Mouse (Mus musculus) cerebellum, postnatal 4 days (tissue): ENCODE data around the gene Pld4.
A peak's percentile ranks its signal among the peaks of the same experiment; 100 is the strongest.

Source experiments
- DNase-seq, 2 experiments: peaks; one replicate each; pipeline ENCODE4 v3.0.0; 2022; ENCODE audit warnings: low spot score in 2 of 2, mixed read lengths in 1 of 2

The Pld4 gene

GRCm38 (mm10) chr12:112767036-112767890 is 6.8 kb downstream of the Pld4 start:
- no peak for DNase-seq

DNA sequence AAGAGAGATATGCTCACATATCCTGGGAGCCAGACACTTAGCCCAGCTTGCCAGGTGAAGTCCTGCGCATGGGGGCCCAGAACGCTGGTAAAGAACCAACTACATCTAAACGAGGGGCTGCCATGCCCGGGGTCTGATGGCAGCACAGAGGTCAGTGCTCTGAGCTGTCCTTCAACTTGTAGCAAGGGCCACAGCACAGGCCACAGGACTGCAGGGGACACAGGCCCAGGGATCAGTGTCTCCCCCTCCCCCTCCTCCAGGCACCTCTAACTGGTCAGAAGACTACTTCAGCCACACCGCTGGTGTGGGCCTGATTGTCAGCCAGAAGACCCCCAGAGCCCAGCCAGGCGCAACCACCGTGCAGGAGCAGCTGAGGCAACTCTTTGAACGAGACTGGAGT is 7.7 kb downstream of the Pld4 start:
- DNase-seq: no peak

GRCm38 (mm10) chr12:112769031-112769430 is 8.6 kb downstream of the Pld4 start:
- DNase-seq: no peak

DNA sequence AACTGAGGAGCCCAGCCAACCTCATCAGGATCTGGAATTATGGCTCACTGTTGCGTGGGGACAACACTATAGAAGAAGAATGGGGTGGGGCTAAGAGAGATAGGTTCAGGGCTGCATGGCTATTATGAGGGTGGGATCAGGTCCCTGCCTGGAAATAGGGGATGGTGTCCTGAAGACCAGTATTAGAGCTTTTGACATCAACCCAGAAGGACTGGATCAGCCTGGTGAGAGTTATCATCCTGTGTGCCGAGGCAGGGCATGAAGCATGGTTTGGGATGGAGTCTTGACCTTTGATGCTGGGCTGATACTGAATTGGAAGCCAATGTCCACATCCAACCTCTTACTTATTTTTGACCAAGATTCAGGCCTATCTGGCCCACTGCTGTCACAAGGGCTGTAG is 9.3 kb downstream of the Pld4 start:
- DNase-seq: no peak

- DNase-seq: no peak
These were observed 9.9 kb downstream of the Pld4 start for GRCm38 (mm10) chr12:112770396-112770795.

GRCm38 (mm10) chr12:112772306-112772705 is 11.9 kb downstream of the Pld4 start:
- DNase-seq: no peak

DNA sequence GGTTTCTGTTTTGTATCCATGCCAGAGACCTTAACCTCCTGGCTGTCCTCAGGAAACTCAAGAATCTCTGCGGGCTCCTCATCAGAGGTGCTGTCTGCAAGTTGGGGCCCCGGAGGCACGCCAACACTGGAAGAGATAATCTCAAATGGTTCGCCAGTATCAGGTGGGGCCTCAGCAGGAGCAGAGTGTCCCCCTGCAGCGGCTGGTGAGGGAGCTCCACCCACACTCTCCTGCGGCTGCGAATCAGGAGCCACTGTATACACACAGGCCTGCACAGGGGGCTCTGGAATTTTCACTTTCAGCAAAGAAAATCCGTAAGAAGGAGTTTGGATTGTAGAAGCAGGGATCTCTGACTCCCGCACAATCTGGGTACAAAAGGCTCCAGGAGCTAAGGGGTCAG is 12.9 kb downstream of the Pld4 start:
- DNase-seq: no peak

DNA sequence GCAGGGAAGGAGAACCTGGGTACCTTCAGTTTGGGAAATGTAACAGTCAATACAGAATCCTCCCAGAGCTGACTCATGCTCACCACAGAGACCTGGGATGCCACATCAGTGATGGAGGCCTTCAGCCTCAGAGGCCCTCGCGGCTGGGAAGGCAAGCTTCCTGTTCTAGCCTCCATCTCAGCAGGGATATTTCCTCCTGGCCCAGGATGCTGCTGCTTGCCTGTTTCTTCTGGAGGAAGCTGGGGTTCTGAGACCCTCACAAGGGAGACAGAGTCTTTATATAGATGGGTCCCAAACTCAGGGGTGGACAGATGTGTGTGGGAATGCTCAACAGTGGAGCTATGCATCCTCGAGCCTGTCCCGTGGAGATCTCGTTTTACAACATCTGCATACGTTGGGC is 13.6 kb downstream of the Pld4 start:
- no peak for DNase-seq

DNA sequence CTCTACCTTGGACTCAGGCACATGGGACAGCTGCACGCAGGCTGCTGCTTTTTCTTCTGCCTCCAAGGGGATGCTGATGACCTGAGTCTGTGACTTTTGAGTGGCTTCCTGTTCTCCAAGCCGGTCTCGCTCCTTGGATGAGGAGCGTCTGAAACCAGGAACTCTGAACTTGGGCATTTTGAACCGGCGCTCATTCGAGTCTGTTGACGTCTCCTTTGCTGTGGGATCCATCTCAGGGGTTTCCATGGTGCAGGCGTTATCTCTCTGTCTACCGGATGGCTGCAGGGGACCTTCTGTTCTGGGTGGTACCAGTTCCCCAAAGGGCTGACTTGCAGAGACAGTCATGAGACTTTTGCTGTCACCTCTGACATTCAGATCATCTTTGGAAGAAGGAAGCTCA is 14.0 kb downstream of the Pld4 start:
- no peak for DNase-seq

DNA sequence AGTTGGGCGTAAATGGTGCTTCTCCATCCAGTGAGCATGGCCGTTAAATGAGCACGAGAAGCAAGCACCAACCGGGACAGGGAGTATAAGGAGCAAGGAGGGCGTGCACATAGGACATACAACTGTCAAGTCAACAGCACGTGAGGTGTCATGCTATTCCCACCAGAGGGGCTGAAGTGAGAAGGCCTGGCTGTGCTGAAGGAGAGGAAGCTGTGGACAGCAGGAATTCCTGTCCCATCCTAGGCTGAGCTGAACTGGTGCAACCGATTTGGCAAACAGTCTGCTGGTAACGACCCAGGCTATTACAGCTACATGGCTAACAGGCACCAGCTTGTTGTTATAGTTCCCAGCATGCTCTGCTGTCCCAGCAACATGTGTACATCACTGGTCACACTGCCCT is 30.6 kb downstream of the Pld4 start:
- DNase-seq: no peak

DNA sequence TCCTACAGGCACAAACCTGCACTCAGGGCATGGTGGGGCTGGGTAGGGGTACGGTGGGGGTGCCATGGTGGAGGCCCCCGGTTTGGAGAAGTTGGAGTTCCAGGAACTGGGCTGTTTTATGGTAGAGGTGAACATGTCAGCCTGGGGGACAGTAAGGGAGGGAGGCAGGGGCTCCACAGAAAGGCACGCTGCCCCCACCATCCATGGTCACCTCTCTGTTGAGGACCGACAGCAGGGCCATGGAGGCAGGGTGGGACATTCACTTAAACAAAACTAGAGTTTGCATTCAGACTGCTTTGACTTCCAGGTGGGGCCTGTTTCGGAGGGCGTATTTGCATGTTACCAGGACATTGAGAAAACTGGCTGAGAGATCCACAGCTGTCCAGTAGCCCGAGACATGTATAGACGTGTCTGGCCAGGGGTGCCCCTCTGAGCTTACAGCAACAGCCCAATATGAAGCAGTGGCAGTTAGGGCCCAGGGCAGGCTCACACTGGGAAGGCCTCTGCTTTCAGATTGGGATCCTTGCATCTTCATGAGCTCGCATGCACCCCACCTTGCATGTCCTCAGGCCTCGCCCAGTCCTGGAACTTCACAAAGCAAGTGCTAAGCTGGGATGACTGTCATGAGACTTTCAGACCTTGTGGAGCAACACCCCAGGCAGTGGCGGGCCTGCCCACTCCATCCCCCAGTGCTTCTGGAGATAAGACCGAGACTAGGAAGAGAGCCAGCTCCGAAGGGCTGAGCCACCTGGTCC is 33.3 kb downstream of the Pld4 start:
- DNase-seq: no peak

DNA sequence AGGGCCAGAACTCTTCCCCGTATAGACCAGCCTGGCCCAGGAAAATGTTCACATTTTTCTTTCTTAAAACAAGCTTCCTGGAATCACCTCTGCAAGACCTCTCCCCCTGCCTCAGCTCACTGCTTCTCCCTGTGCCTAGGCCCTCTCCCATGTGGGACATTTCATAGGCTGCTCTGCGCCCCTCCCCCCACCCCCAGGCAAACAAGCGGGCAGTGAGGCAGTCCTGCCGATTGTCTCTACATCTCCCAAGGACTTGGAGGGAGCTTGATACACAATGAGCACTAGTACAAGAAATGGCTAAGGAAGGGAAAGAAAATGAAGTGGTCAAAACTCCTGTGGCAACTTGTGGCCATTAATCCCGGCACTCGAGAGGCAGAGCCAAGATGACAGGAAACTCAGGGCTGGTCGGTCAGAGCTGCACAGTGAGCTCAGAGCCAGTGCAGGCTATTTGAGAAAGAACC is 33.9 kb downstream of the Pld4 start:
- DNase-seq: no peak

- no peak for DNase-seq
These were observed 34.5 kb downstream of the Pld4 start for GRCm38 (mm10) chr12:112794998-112795397.

- no peak for DNase-seq
These were observed 35.1 kb downstream of the Pld4 start for GRCm38 (mm10) chr12:112795466-112796104.

- no peak for DNase-seq
These were observed 36.4 kb downstream of the Pld4 start for GRCm38 (mm10) chr12:112796551-112797510.

GRCm38 (mm10) chr12:112797672-112798331 is 37.3 kb downstream of the Pld4 start:
- no peak for DNase-seq

DNA sequence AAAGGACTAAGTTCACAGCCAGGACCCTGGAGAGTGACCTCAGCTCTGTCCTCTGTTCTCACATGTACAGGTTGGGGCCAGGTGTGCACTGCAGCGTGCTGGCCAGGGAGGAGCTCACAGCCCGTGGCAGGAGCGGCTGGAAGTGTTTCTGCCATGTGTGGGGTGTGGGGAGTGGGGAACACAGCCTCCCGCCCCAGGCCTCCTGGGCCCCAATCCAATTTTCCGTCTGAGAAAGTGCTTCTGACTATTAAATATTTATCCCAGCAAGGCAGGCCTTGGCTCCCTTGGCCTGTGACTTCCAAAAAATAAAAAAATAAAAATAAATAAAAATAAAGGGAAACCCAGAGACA is 37.9 kb downstream of the Pld4 start:
- DNase-seq: no peak

DNA sequence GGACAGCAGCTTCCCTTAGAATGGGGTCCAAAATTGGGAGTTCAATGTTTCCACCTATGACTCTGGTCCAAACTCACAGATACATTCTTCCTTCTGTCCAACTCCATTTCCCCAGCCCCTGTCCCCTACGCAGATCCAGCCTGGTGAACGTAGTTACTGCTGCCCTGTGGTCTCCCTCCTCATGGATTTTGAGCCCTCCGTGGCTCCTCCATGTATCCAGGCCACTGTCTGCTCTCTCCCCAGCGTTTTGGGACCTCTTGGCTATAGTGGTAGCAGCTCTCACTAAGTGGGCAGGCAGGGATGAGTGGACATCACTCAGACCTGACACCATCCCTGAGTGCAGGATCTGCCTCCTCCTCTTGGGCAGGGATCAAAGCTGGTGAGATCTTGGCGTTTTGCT is 38.3 kb downstream of the Pld4 start:
- no peak for DNase-seq

DNA sequence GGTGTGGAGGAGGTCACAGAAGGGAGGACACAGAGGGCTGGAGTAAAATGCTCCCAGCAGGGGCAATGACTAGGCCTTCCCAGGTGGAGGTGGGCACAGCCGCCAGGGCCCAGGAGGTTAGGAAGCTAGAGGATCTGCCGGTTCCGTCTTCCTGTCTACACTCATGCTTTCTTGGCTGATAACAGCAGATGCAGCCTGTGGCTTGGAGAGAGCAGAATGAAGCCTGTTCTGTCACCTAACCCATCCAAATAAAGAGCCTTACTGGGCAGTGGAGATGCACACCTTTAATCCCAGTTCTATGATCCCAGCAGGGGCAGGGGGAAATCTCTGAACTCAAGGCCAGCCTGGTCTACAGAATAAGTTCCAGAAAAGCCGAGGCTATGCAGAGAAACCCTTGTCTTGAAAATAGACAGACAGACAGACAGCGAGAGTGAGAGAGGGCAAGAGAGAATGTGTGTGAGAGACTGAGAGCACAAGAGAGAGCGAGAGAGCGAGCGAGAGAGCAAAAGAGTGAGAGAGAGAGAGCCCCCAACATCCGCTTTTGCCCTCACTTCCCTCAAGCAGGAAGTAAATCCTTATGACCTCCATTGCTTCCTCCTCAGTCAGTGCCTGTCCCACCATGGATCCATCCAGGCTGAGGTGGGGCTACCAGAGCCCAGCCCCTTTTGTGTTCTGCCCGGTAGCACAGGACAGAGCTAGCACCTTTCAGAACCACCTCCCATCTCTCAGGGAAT is 38.9 kb downstream of the Pld4 start:
- DNase-seq: no peak

GRCm38 (mm10) chr12:112800476-112800875 is 40.0 kb downstream of the Pld4 start:
- DNase-seq: peak; percentile 57 to 80
